Mouse (Mus musculus) common myeloid progenitor, adult 5-6 weeks (primary cell): Measurements from ENCODE around the gene Eva1b. TPM values are rescaled to one million over a fixed set of nuclear protein-coding genes. Genes with fewer than 3 reads are reported as not detected.

Source experiments
- ATAC-seq: replicated peaks from 2 replicates; pipeline ENCODE4 v1.8.0; 2016; ENCODE audit warnings: low read depth, mild to moderate bottlenecking, moderate TSS enrichment, inconsistent platforms; ENCODE audit not compliant: poor library complexity, severe bottlenecking
- total RNA-seq: library from RNA; stranded (forward); fragments of 200-1000, 187-1606 nt; gene quantifications from 2 replicates; pipeline ENCODE4 v1.2.3, GENCODE M21; 2017

Gene Eva1b
- total RNA-seq, result 0.68 and 1.0 TPM in 2 replicates

GRCm38 (mm10) chr4:126147533-126148160 is at the start of gene Eva1b:
Gene Eva1b (plus strand): TSS chr4:126147744.
- no peak for ATAC-seq

- no peak for ATAC-seq
Observed at GRCm38 (mm10) chr4:126099365-126099764, 48.2 kb upstream of the Eva1b start.

GRCm38 (mm10) chr4:126100764-126101163 is 46.8 kb upstream of the Eva1b start:
- ATAC-seq, result no peak

- no peak for ATAC-seq
Observed at GRCm38 (mm10) chr4:126102061-126102841, 45.3 kb upstream of the Eva1b start.

GRCm38 (mm10) chr4:126103057-126103581 is 44.4 kb upstream of the Eva1b start:
- ATAC-seq, result peak; percentile 81

- peak; percentile 82 for ATAC-seq
Observed at GRCm38 (mm10) chr4:126103590-126104068, 43.9 kb upstream of the Eva1b start, which contains the start of gene Stk40. Gene Stk40 (plus strand): TSS chr4:126103957.

- ATAC-seq, result no peak
Observed at GRCm38 (mm10) chr4:126104261-126105075, 43.1 kb upstream of the Eva1b start.

GRCm38 (mm10) chr4:126105131-126105783 is 42.3 kb upstream of the Eva1b start:
- ATAC-seq, result no peak

GRCm38 (mm10) chr4:126108061-126108740 is 39.3 kb upstream of the Eva1b start:
- ATAC-seq, result no peak

GRCm38 (mm10) chr4:126109613-126110373 is 37.8 kb upstream of the Eva1b start:
- no peak for ATAC-seq

- ATAC-seq, result peak; percentile 75
Observed at GRCm38 (mm10) chr4:126110374-126111152, 37.0 kb upstream of the Eva1b start.

GRCm38 (mm10) chr4:126111153-126111549 is 36.4 kb upstream of the Eva1b start:
- ATAC-seq, result no peak

- ATAC-seq, result no peak
Observed at GRCm38 (mm10) chr4:126113243-126113642, 34.3 kb upstream of the Eva1b start.

GRCm38 (mm10) chr4:126113943-126114342 is 33.6 kb upstream of the Eva1b start:
- ATAC-seq, result peak; percentile 64

GRCm38 (mm10) chr4:126115411-126115810 is 32.1 kb upstream of the Eva1b start:
- no peak for ATAC-seq

GRCm38 (mm10) chr4:126115871-126116521 is 31.5 kb upstream of the Eva1b start:
- ATAC-seq, result no peak

GRCm38 (mm10) chr4:126117116-126117515 is 30.4 kb upstream of the Eva1b start:
- no peak for ATAC-seq
